Mouse (Mus musculus): ENCODE measurements around the gene Ninj1. TPM values are rescaled to one million over a fixed set of nuclear protein-coding genes. Genes with fewer than 3 reads are reported as not detected.

The Ninj1 gene
- total and polyA plus RNA-seq, 3 experiments: 30.5 to 69.8 TPM; not detected in 1

DNA sequence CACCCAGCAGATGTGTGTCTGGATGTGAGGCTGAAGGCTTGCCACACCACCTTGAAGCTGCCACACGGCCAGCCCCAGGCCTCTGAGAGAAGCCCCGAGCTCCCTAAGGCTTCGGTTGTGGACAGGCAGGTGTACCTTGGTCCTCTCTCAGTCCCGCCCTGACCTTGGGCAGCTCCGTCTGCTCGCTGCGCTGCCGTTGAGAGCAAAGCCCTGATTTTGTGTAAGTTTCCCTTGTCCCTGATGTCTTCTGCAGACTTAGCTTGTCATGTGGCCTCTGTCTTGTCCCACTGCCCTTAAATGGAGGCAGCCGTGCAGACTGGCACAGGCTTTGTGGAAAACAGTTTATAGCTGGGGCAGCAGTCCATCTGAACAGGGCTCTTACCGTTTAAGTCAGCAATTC, 33.3 kb upstream of the Ninj1 start:
- no peak overlapping the region for H3K4me3 ChIP-seq (ENCODE audit: control insufficient read depth in 1 of 2, insufficient read depth in 1 of 2, low read depth in 2 of 2, low read length in 2 of 2)
- TF ChIP-seq MAZ (IDR thresholded peaks at IDR 0.05; ENCODE audit: low read depth, low read length): no peak
- no peak for TF ChIP-seq POLR2AphosphoS5 (IDR thresholded peaks at IDR 0.05; ENCODE audit: borderline replicate concordance, low read depth, low read length)
- TF ChIP-seq JUND (IDR thresholded peaks at IDR 0.05; ENCODE audit: low read depth, low read length): no peak
- TF ChIP-seq MEF2A (IDR thresholded peaks at IDR 0.05; ENCODE audit: extremely low read depth, insufficient replicate concordance, low read depth, low read length, poor library complexity, severe bottlenecking): no peak
- no peak for TF ChIP-seq ETS1 (IDR thresholded peaks at IDR 0.05; ENCODE audit: low read depth, low read length)
- no peak for TF ChIP-seq RAD21 (IDR thresholded peaks at IDR 0.05; ENCODE audit: low read depth, low read length)
- TF ChIP-seq GATA1 (IDR thresholded peaks at IDR 0.05; ENCODE audit: low read depth, low read length): no peak
- no peak for TF ChIP-seq USF2 (IDR thresholded peaks at IDR 0.05; ENCODE audit: borderline replicate concordance in 1 of 2, insufficient read depth in 1 of 2, low read depth in 1 of 2, low read length in 2 of 2)
- no peak for TF ChIP-seq E2F4 (IDR thresholded peaks at IDR 0.05; ENCODE audit: borderline replicate concordance, low read depth, low read length)
- no peak for TF ChIP-seq MXI1 (IDR thresholded peaks at IDR 0.05; ENCODE audit: low read depth, low read length)
- TF ChIP-seq NELFE (IDR thresholded peaks at IDR 0.05; ENCODE audit: low read depth, low read length): no peak
- TF ChIP-seq HCFC1 (IDR thresholded peaks at IDR 0.05; ENCODE audit: low read depth, low read length): no peak
- no peak for TF ChIP-seq TAL1 (IDR thresholded peaks at IDR 0.05; ENCODE audit: low read length)
- no peak for TF ChIP-seq USF1 (IDR thresholded peaks at IDR 0.05; ENCODE audit: low read depth, low read length)
- TF ChIP-seq UBTF (IDR thresholded peaks at IDR 0.05; ENCODE audit: borderline replicate concordance, insufficient read depth, low read depth, low read length): no peak
- TF ChIP-seq ZKSCAN1 (IDR thresholded peaks at IDR 0.05; ENCODE audit: low read depth, low read length): no peak
- TF ChIP-seq ZMIZ1 (IDR thresholded peaks at IDR 0.05; ENCODE audit: low read depth, low read length): no peak
- TF ChIP-seq EP300 (IDR thresholded peaks at IDR 0.05; ENCODE audit: low read depth in 1 of 2, low read length in 2 of 2): no peak
- no peak for TF ChIP-seq GABPA (IDR thresholded peaks at IDR 0.05; ENCODE audit: low read depth, low read length)
- 0 out of 4 replicates have a peak, but pooled peaks cover 1 to 6% of the 10 kb centered on the region in 2 experiments for H3K27me3 ChIP-seq (ENCODE audit: control insufficient read depth in 1 of 2, insufficient read depth in 2 of 2, low read length in 2 of 2)
- H3K4me1 ChIP-seq (ENCODE audit: control insufficient read depth in 1 of 2, insufficient read depth in 2 of 2, low read length in 2 of 2): no peaks in the 10 kb centered on the region
- no peaks in the 10 kb centered on the region for H3K79me2 ChIP-seq (ENCODE audit: control insufficient read depth, insufficient read depth, low read length, poor library complexity)
- no peak for DNase-seq (ENCODE audit: low read depth, low spot score)
- no peaks in the 10 kb centered on the region for H3K9me3 ChIP-seq (replicated peaks; ENCODE audit: insufficient read depth, low read length)
- no peak overlapping the region for H3K27ac ChIP-seq (ENCODE audit: control insufficient read depth, low read depth, low read length)
- no peaks in the 10 kb centered on the region for H3K36me3 ChIP-seq (ENCODE audit: control insufficient read depth in 1 of 2, insufficient read depth in 2 of 2, low read length in 2 of 2)
- no peak overlapping the region for H3K9ac ChIP-seq (ENCODE audit: control insufficient read depth, low read depth, low read length, poor library complexity, severe bottlenecking)

DNA sequence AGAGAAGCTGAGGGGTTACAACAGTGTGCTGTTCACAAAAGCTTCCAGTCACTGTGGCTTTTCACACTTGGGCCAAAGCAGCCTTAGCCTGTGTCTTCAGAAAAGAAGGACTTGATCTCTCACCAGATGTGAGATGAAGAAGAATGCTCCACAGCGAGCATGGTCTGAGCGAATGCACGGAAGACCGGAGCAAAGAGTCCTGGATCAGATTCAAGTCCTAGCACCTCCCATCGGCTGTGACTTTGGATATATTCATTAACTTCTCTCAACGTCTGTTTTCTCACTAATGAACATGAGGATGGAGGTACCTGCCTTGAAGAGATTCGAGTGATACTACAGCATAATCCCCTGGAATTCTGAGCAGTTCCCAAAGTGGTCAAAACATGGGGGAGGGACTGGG, 32.7 kb upstream of the Ninj1 start:
- no peak for TF ChIP-seq TBP (IDR thresholded peaks at IDR 0.05; ENCODE audit: low read depth, low read length)
- TF ChIP-seq USF2 (IDR thresholded peaks at IDR 0.05; ENCODE audit: borderline replicate concordance in 1 of 2, insufficient read depth in 1 of 2, low read depth in 1 of 2, low read length in 2 of 2): no peak
- no peak for TF ChIP-seq POLR2AphosphoS2 (IDR thresholded peaks at IDR 0.05; ENCODE audit: low read length)
- TF ChIP-seq HCFC1 (IDR thresholded peaks at IDR 0.05; ENCODE audit: low read depth, low read length): no peak
- TF ChIP-seq ELF1 (IDR thresholded peaks at IDR 0.05; ENCODE audit: low read depth, low read length): no peak
- TF ChIP-seq NRF1 (IDR thresholded peaks at IDR 0.05; ENCODE audit: insufficient read depth, low read depth, low read length, poor library complexity, severe bottlenecking): no peak
- H3K4me3 ChIP-seq (ENCODE audit: control insufficient read depth in 1 of 2, insufficient read depth in 1 of 2, low read depth in 2 of 2, low read length in 2 of 2): no peak overlapping the region
- H3K27me3 ChIP-seq (ENCODE audit: control insufficient read depth in 1 of 2, insufficient read depth in 2 of 2, low read length in 2 of 2): 0 out of 4 replicates have a peak, but pooled peaks cover 1 to 6% of the 10 kb centered on the region in 2 experiments
- H3K27ac ChIP-seq (ENCODE audit: control insufficient read depth, low read depth, low read length): no peak overlapping the region
- no peaks in the 10 kb centered on the region for H3K4me1 ChIP-seq (ENCODE audit: control insufficient read depth in 1 of 2, insufficient read depth in 2 of 2, low read length in 2 of 2)
- H3K79me2 ChIP-seq (ENCODE audit: control insufficient read depth, insufficient read depth, low read length, poor library complexity): no peaks in the 10 kb centered on the region
- H3K9me3 ChIP-seq (replicated peaks; ENCODE audit: insufficient read depth, low read length): no peaks in the 10 kb centered on the region
- H3K9ac ChIP-seq (ENCODE audit: control insufficient read depth, low read depth, low read length, poor library complexity, severe bottlenecking): no peak overlapping the region
- no peaks in the 10 kb centered on the region for H3K36me3 ChIP-seq (ENCODE audit: control insufficient read depth in 1 of 2, insufficient read depth in 2 of 2, low read length in 2 of 2)
- no peak for DNase-seq (ENCODE audit: low read depth, low spot score)

All from MEL (cell line).